Mouse (Mus musculus): ENCODE data around the gene Dagla. TPM values are rescaled to one million over a fixed set of nuclear protein-coding genes. Genes with fewer than 3 reads are reported as not detected.

The Dagla gene
- total and polyA plus RNA-seq, 2 experiments from 2014 or later, result 10.9 to 35.0 TPM

DNA sequence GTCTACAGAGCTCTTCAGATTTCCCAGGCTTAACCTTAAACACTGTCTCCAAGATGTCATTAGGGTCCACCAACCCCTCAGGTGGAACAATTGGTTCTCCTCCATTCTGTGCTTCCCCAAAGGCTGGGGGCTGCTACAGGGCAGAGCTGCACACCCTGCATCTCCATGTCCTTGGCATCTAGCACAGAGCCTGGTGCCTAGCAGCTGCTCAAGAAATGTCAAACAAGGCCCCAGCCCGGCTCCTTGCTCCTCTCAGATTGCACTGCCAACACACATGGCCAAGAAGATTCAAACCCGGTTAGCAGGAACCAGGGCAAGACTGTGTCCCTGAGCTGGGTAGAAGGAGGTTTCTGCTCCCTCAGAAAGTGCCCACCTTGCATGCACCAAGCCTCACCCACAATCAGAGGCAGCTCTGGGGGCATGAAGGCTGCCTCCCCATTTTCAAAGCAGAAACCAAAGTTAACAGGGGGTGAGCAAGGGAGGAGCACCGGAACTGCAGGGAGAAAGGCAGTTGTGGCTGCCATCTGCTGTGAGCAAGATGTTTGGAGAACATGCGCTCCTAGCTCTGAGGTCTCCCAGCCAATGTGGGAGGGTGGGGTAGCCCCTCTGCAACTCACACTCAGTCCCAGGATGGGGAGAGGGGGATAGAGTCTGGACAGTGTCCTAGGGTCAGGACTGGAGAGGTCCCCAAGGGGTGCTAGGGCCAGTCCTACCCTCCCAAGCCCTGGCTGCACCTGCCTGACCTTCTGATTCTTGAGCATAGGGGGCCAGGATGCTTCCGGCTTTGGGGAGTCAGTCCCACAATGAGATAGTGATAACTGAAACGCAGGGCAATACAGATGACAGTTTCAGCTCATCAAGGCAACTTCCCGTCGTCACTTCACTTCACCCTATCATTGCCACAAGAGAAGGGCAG, 16.3 kb downstream of the Dagla start:
- ATAC-seq (no peak), DNase-seq (ENCODE audit: low spot score) (no peak)
- no peaks in the 10 kb centered on the region for H3K9me3 ChIP-seq (ENCODE audit: low read length)
- 78% methylated on average over 8 of the region's 8 CpGs for WGBS
- TF ChIP-seq CTCF (IDR thresholded peaks at IDR 0.05; ENCODE audit: low read depth), result no peak
- H3K36me3 ChIP-seq (ENCODE audit: insufficient read depth, low read length), result no peaks in the 10 kb centered on the region
- 0 out of 2 replicates have a peak, but pooled peaks cover 3% of the 10 kb centered on the region for H3K4me1 ChIP-seq (ENCODE audit: insufficient read depth, low read length)
- H3K4me2 ChIP-seq (ENCODE audit: low read depth, low read length), result no peak overlapping the region
- H3K4me3 ChIP-seq (ENCODE audit: low read length), result no peak overlapping the region
- H3K9ac ChIP-seq (replicated peaks; ENCODE audit: low read length), result no peak overlapping the region
- H3K27me3 ChIP-seq (ENCODE audit: insufficient read depth, low read length), result no peaks in the 10 kb centered on the region
- H3K27ac ChIP-seq, result no peak overlapping the region

DNA sequence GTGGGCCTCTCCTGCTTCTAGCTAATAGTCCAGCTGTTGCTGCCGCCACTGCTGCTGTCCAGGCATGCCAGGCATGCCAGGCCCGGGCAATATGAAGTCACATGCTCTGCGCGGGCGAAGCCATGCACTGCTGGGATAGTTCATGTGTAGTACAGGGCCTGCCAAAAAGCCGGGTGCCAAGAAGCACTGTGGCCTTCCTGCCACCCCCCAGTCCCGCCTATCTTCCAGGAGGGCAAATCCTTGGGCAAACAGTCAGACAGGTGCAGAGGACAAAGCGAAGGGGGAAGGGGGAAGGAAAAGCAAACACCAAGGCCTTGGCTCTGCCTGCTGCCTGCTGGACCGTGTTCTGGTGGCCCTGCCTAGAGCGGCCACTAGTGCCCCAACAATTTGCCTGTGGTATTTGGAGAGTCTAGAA, 18.2 kb downstream of the Dagla start:
- no peak overlapping the region for H3K4me3 ChIP-seq (ENCODE audit: low read length)
- DNase-seq (ENCODE audit: low spot score) (no peak), ATAC-seq (no peak)
- WGBS, result 78% methylated on average over 10 of the region's 10 CpGs
- no peak overlapping the region for H3K4me2 ChIP-seq (ENCODE audit: low read depth, low read length)
- H3K4me1 ChIP-seq (ENCODE audit: insufficient read depth, low read length), result 0 out of 2 replicates have a peak, but pooled peaks cover 3% of the 10 kb centered on the region
- no peak overlapping the region for H3K27ac ChIP-seq
- no peak for TF ChIP-seq CTCF (IDR thresholded peaks at IDR 0.05; ENCODE audit: low read depth)
- H3K9ac ChIP-seq (replicated peaks; ENCODE audit: low read length), result no peak overlapping the region
- no peaks in the 10 kb centered on the region for H3K27me3 ChIP-seq (ENCODE audit: insufficient read depth, low read length)
- H3K9me3 ChIP-seq (ENCODE audit: low read length), result no peaks in the 10 kb centered on the region
- no peaks in the 10 kb centered on the region for H3K36me3 ChIP-seq (ENCODE audit: insufficient read depth, low read length)

DNA sequence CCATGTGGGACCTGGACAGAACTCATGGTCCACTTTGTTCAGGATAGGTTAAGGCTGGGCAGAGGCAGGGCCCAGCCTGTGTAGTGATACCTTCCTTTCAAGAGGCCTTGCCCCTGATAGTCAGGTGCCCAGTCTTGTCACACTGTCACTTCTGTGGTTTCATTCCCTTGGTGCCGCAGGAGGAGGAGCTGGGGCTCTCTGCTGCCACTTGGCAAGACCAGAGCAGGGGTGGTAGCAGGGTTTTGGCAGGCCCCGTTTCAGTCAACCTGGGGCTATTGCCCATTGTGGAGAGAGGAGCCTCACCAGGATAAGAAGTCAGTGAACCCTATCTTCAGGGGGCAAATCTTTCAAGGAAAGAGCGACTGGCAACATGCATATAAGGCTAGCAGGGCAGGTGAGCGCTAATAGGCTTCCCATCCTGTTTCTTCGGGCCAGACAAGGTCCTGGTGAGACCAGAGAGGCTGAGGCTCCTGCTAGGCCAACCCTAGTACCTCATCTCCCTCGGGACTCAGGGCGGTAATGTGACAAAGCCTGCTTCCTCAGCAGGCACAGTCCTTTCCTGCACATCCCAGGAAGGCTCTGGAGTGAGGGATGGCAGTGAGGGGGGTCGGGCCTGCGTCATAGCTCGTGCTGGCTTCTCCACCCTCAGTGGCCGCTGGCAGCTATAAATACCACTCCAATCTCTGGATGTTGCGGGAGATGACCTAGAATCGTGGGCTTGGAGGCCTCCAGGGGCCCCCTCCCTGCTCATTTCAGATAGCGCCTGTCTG, 23.7 kb downstream of the Dagla start:
- TF ChIP-seq CTCF (IDR thresholded peaks at IDR 0.05; ENCODE audit: low read depth), result no peak
- Histone ChIP-seq H3K4me1 (ENCODE audit: insufficient read depth, low read length) (peaks cover 18% of the 10 kb centered on the region), H3K4me3 (ENCODE audit: low read length) (no peak overlapping the region), H3K27me3 (ENCODE audit: insufficient read depth, low read length) (no peaks in the 10 kb centered on the region), H3K27ac (no peak overlapping the region), H3K4me2 (ENCODE audit: low read depth, low read length) (no peak overlapping the region), H3K36me3 (ENCODE audit: insufficient read depth, low read length) (no peaks in the 10 kb centered on the region), H3K9ac (replicated peaks; ENCODE audit: low read length) (0 out of 2 replicates have a peak overlapping the region, but pooled peaks have one; percentile 17), H3K9me3 (ENCODE audit: low read length) (no peaks in the 10 kb centered on the region)
- 69% methylated on average over 14 of the region's 14 CpGs for WGBS
- DNase-seq (ENCODE audit: low spot score), result no peak
- no peak for ATAC-seq

DNA sequence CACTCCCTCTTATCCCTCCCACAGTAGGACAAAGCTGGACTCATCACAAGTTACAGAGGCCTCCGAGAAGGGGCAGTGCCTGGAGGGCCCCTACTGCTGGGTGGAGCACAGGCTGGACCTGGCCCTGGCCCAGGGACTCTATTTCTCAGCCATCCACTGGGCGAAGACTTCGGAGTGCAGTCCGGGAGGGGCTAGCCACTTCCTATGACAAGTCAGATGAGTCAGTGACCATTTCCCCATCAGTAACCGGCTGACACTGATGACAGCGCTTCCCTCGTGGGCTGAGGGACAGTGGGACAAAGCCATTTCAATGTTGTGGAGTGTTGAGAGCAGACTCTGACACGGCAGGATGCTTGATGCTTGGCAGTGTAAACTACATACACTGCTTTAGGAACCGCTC, 25.0 kb downstream of the Dagla start:
- H3K27me3 ChIP-seq (ENCODE audit: insufficient read depth, low read length), result no peaks in the 10 kb centered on the region
- no peak overlapping the region for H3K27ac ChIP-seq
- H3K9me3 ChIP-seq (ENCODE audit: low read length), result no peaks in the 10 kb centered on the region
- H3K9ac ChIP-seq (replicated peaks; ENCODE audit: low read length), result no peak overlapping the region
- H3K36me3 ChIP-seq (ENCODE audit: insufficient read depth, low read length), result no peaks in the 10 kb centered on the region
- WGBS, result 74% methylated on average over 9 of the region's 9 CpGs
- peaks cover 18% of the 10 kb centered on the region for H3K4me1 ChIP-seq (ENCODE audit: insufficient read depth, low read length)
- no peak for ATAC-seq
- H3K4me3 ChIP-seq (ENCODE audit: low read length), result no peak overlapping the region
- no peak overlapping the region for H3K4me2 ChIP-seq (ENCODE audit: low read depth, low read length)
- TF ChIP-seq CTCF (IDR thresholded peaks at IDR 0.05; ENCODE audit: low read depth), result no peak
- no peak for DNase-seq (ENCODE audit: low spot score)

DNA sequence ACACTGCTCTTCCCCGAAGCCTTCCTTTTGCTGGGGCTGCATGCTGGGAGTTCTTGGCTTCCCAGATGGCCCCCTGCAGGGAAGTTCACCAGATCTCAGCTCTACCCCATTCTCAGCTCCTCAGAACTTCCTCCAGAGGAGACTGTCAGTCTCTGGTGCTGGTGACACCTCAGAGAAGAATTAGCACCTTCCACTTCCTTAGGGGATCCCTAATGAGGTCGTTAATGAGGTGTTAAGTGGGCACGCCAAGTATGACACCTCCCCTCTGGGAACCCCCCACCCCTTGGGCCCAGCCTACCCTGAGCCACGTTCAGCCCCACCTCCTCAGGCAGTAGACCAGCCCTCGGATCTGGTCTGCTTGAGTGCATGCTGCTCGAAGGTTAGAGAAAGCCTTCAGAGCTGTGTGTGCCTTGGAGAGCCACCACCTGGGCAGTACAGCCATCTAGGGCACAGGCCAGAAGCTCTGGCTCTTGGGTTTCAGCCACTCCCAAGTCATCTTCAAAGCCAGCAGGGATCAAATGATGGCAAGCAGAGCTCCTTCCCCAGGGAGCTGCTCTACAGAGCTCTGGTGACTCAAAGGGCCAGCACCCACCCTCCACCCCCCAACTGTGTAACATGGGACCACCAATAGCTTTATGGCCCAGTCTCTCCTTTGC, 25.9 kb downstream of the Dagla start:
- Histone ChIP-seq H3K4me3 (ENCODE audit: low read length) (no peak overlapping the region), H3K4me1 (ENCODE audit: insufficient read depth, low read length) (peaks cover 18% of the 10 kb centered on the region), H3K27ac (no peak overlapping the region), H3K9me3 (ENCODE audit: low read length) (no peaks in the 10 kb centered on the region), H3K27me3 (ENCODE audit: insufficient read depth, low read length) (no peaks in the 10 kb centered on the region), H3K4me2 (ENCODE audit: low read depth, low read length) (no peak overlapping the region), H3K36me3 (ENCODE audit: insufficient read depth, low read length) (no peaks in the 10 kb centered on the region), H3K9ac (replicated peaks; ENCODE audit: low read length) (no peak overlapping the region)
- DNase-seq (ENCODE audit: low spot score) (no peak), ATAC-seq (0 out of 2 replicates have a peak, but pooled peaks have one; percentile 9)
- 29% methylated on average over 6 of the region's 6 CpGs for WGBS
- TF ChIP-seq CTCF (IDR thresholded peaks at IDR 0.05; ENCODE audit: low read depth), result no peak

DNA sequence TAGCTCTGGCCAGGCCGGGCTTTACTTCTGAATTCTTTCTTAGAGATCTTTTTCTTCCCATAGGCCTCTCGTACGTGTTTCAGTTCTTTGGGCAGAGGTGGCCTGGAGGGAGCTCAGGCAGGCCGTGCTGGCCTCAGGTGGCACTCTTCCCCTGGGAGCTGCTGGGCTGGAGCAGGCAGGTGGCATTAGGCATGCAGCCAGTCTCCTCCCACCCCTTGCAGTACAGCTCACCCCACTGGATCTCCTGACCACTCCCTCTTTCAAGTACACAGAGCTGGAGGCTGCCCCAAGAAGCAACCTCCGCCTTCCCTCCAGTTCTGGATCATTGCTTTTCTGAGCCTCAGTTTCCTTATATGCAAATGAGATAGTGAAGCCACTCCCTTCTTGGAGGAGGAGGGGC, 26.9 kb downstream of the Dagla start:
- no peaks in the 10 kb centered on the region for H3K27me3 ChIP-seq (ENCODE audit: insufficient read depth, low read length)
- no peak overlapping the region for H3K9ac ChIP-seq (replicated peaks; ENCODE audit: low read length)
- 18% methylated on average over 5 of the region's 5 CpGs for WGBS
- TF ChIP-seq CTCF (IDR thresholded peaks at IDR 0.05; ENCODE audit: low read depth), result no peak
- no peaks in the 10 kb centered on the region for H3K36me3 ChIP-seq (ENCODE audit: insufficient read depth, low read length)
- H3K27ac ChIP-seq, result 0 out of 2 replicates have a peak overlapping the region, but pooled peaks have one; percentile 36
- no peak; the same call in 1 of the 2 replicates for ATAC-seq
- no peak overlapping the region; the same call in 1 of the 2 replicates for H3K4me2 ChIP-seq (ENCODE audit: low read depth, low read length)
- H3K4me1 ChIP-seq (ENCODE audit: insufficient read depth, low read length), result peaks cover 19% of the 10 kb centered on the region
- no peaks in the 10 kb centered on the region for H3K9me3 ChIP-seq (ENCODE audit: low read length)
- DNase-seq (ENCODE audit: low spot score), result no peak
- no peak overlapping the region for H3K4me3 ChIP-seq (ENCODE audit: low read length)
